Mouse (Mus musculus) C2C12 (cell line): ENCODE results near the gene Akap13. TPM values are rescaled to one million over a fixed set of nuclear protein-coding genes. Genes with fewer than 3 reads are reported as not detected.
A peak's percentile ranks its signal among the peaks of the same experiment; 100 is the strongest.

Experiments used
- H3K27me3 ChIP-seq: one replicate; pipeline ENCODE4 v1.6.1; 2011; ENCODE audit not compliant: control insufficient read depth, insufficient read depth, insufficient read length
- H3K36me3 ChIP-seq: one replicate; pipeline ENCODE4 v1.6.1; 2011; ENCODE audit not compliant: control insufficient read depth, insufficient read depth
- H3K4me3 ChIP-seq: one replicate; pipeline ENCODE4 v1.5.1; 2011; ENCODE audit warnings: mild to moderate bottlenecking, control low read depth; ENCODE audit not compliant: poor library complexity, insufficient read depth, severe bottlenecking
- H3K79me2 ChIP-seq: one replicate; pipeline ENCODE4 v1.6.1; 2011; ENCODE audit not compliant: control insufficient read depth, insufficient read depth
- H3K79me3 ChIP-seq: one replicate; pipeline ENCODE4 v1.6.1; 2011; ENCODE audit warnings: low read depth, control low read depth
- H3ac ChIP-seq: one replicate; pipeline ENCODE3; 2011; ENCODE audit warnings: low read depth; ENCODE audit not compliant: control insufficient read depth, insufficient read length
- CEBPB ChIP-seq: IDR thresholded peaks from one replicate; pipeline ENCODE4 v1.6.1; 2011; ENCODE audit warnings: low read depth, mild to moderate bottlenecking, control low read depth, moderate library complexity
- CTCF ChIP-seq: IDR thresholded peaks from one replicate; pipeline ENCODE4 v1.5.1; 2011; ENCODE audit not compliant: control insufficient read depth, insufficient read depth, insufficient read length
- FOSL1 ChIP-seq: IDR thresholded peaks from one replicate; pipeline ENCODE4 v1.8.0; 2011; ENCODE audit warnings: mild to moderate bottlenecking, low read length; ENCODE audit not compliant: poor library complexity, insufficient read depth, severe bottlenecking
- MAX ChIP-seq: IDR thresholded peaks from one replicate; pipeline ENCODE4 v1.6.1; 2011; ENCODE audit warnings: mild to moderate bottlenecking, control low read depth
- MYOD1 ChIP-seq: IDR thresholded peaks from one replicate; pipeline ENCODE4 v1.6.1; 2011; ENCODE audit warnings: low read depth; ENCODE audit not compliant: control insufficient read depth, insufficient read length
- MYOG ChIP-seq: IDR thresholded peaks from one replicate; pipeline ENCODE4 v1.6.1; 2011; ENCODE audit not compliant: control insufficient read depth, insufficient read length; ENCODE audit errors: extremely low read depth
- USF1 ChIP-seq: IDR thresholded peaks from one replicate; pipeline ENCODE4 v1.6.1; 2011; ENCODE audit warnings: low read depth, mild to moderate bottlenecking, control low read depth, moderate library complexity
- polyA plus RNA-seq: library from polyadenylated mRNA; unstranded; fragments of >200 nt; fragmentation: generic; extraction: Trizol; gene quantifications from one replicate; pipeline ENCODE4 v1.2.1, GENCODE M21; 2012; ENCODE audit warnings: missing spikeins

Akap13 gene
- polyA plus RNA-seq, 1 experiment, result 11.1 TPM

- Histone ChIP-seq H3K79me2 (peaks cover 98% of the 10 kb centered on the region), H3K4me3 (no peak overlapping the region), H3K27me3 (no peaks in the 10 kb centered on the region), H3K36me3 (no peaks in the 10 kb centered on the region), H3ac (no peak overlapping the region), H3K79me3 (peaks cover 28% of the 10 kb centered on the region)
- no peak for TF ChIP-seq FOSL1
- TF ChIP-seq CEBPB, result no peak
- no peak for TF ChIP-seq MYOD1
- TF ChIP-seq MYOG, result no peak
- TF ChIP-seq USF1, result no peak
- TF ChIP-seq MAX, result no peak
- TF ChIP-seq CTCF, result no peak
Observed at GRCm38 (mm10) chr7:75470318-75470925, 15.1 kb downstream of the Akap13 start.

GRCm38 (mm10) chr7:75472316-75473195 lies 17.2 kb downstream of the Akap13 start:
- TF ChIP-seq CEBPB, result no peak
- no peak for TF ChIP-seq MYOD1
- no peak for TF ChIP-seq USF1
- TF ChIP-seq MYOG, result no peak
- no peak for TF ChIP-seq CTCF
- TF ChIP-seq MAX, result no peak
- TF ChIP-seq FOSL1, result no peak
- Histone ChIP-seq H3ac (no peak overlapping the region), H3K36me3 (no peaks in the 10 kb centered on the region)

GRCm38 (mm10) chr7:75473294-75473693 lies 18.0 kb downstream of the Akap13 start:
- Histone ChIP-seq H3K79me2 (peaks cover 92% of the 10 kb centered on the region), H3K4me3 (no peak overlapping the region), H3K79me3 (peaks cover 19% of the 10 kb centered on the region), H3K27me3 (no peaks in the 10 kb centered on the region), H3K36me3 (no peaks in the 10 kb centered on the region), H3ac (no peak overlapping the region)
- no peak for TF ChIP-seq MYOG

More at GRCm38 (mm10) chr7:75472316-75473195, 17.2 kb downstream of the Akap13 start:
- Histone ChIP-seq H3K4me3 (no peak overlapping the region), H3K79me2 (peaks cover 92% of the 10 kb centered on the region), H3K27me3 (no peaks in the 10 kb centered on the region), H3K79me3 (peaks cover 23% of the 10 kb centered on the region)

GRCm38 (mm10) chr7:75474064-75474463 lies 18.7 kb downstream of the Akap13 start:
- TF ChIP-seq CEBPB (peak; percentile 54), FOSL1 (no peak), CTCF (no peak)
- Histone ChIP-seq H3K27me3 (no peaks in the 10 kb centered on the region), H3K4me3 (no peak overlapping the region), H3ac (no peak overlapping the region), H3K79me2 (peaks cover 84% of the 10 kb centered on the region), H3K36me3 (no peaks in the 10 kb centered on the region), H3K79me3 (peaks cover 19% of the 10 kb centered on the region)

GRCm38 (mm10) chr7:75474564-75475150 lies 19.3 kb downstream of the Akap13 start:
- H3K79me2 ChIP-seq, result peaks cover 78% of the 10 kb centered on the region
- TF ChIP-seq FOSL1, result no peak
- TF ChIP-seq USF1, result no peak
- no peak for TF ChIP-seq CEBPB
- TF ChIP-seq MYOD1, result no peak
- TF ChIP-seq MYOG, result no peak
- TF ChIP-seq CTCF, result no peak
- TF ChIP-seq MAX, result no peak
- H3K4me3 ChIP-seq, result no peak overlapping the region
- no peaks in the 10 kb centered on the region for H3K27me3 ChIP-seq
- no peak overlapping the region for H3ac ChIP-seq
- H3K36me3 ChIP-seq, result no peaks in the 10 kb centered on the region
- peaks cover 16% of the 10 kb centered on the region for H3K79me3 ChIP-seq
